Mouse (Mus musculus) stomach, postnatal 0 days (tissue): Measurements from ENCODE around the gene Gsx1.

Experiments used
- CTCF ChIP-seq: IDR thresholded peaks from 2 replicates; pipeline ENCODE4 v1.5.1; 2016; ENCODE audit warnings: antibody characterized with exemption, low read depth, mild to moderate bottlenecking, moderate library complexity
- EP300 ChIP-seq: optimal IDR thresholded peaks from 2 replicates; pipeline ENCODE3; 2016; ENCODE audit warnings: antibody characterized with exemption

DNA sequence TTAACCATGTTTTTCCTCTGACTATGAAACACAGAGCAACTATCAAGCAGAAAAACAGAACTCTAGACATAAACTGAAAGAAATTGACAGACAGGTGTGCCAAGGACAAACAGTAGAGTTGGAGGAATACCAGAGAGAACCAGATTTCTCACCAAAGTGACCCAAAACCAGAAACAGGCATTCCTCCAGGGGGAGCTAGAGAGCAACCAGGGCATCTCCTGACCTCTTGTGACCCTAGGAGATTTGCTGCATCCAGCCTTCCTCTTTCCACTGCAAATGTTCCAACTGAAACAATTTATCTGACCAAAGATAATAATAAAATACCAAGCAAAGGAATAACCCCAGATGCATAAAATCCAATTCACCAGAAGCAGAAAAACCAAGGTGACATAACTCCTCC, 41.2 kb upstream of the Gsx1 start:
- peak; percentile 44 for TF ChIP-seq CTCF
- no peak for TF ChIP-seq EP300
